Mouse (Mus musculus) midbrain, embryonic 16.5 days (tissue): ENCODE data around the gene Gm16253. TPM values are rescaled to one million over a fixed set of nuclear protein-coding genes. Genes with fewer than 3 reads are reported as not detected.
A peak's percentile ranks its signal among the peaks of the same experiment; 100 is the strongest.

Experiments
- ATAC-seq: fragments of 200-750 bp; cut with Nextera tagmentation; 2 replicates; pipeline ENCODE4 v1.8.0; 2017; ENCODE audit warnings: moderate TSS enrichment
- H3K27ac ChIP-seq: fragments of 300-500 bp; sonication (generic); 2 replicates; pipeline ENCODE4 v1.5.1; 2014; ENCODE audit warnings: mild to moderate bottlenecking, low read length, mixed read lengths
- H3K27me3 ChIP-seq: fragments of 300-500 bp; sonication (generic); 2 replicates; pipeline ENCODE4 v1.6.1; 2014; ENCODE audit warnings: low read depth, low read length, mixed read lengths; ENCODE audit not compliant: control insufficient read depth, insufficient read depth
- H3K36me3 ChIP-seq: fragments of 300-500 bp; sonication (generic); 2 replicates; pipeline ENCODE4 v1.6.1; 2014; ENCODE audit warnings: mild to moderate bottlenecking, low read length, moderate library complexity, mixed read lengths; ENCODE audit not compliant: control insufficient read depth, insufficient read depth
- H3K4me1 ChIP-seq: fragments of 300-500 bp; sonication (generic); 2 replicates; pipeline ENCODE4 v1.6.1; 2014; ENCODE audit warnings: mild to moderate bottlenecking, low read length, mixed read lengths; ENCODE audit not compliant: control insufficient read depth, insufficient read depth
- H3K4me2 ChIP-seq: fragments of 300-500 bp; sonication (generic); 2 replicates; pipeline ENCODE4 v1.6.1; 2014; ENCODE audit warnings: mild to moderate bottlenecking, low read length, mixed read lengths
- H3K4me3 ChIP-seq: fragments of 300-500 bp; sonication (generic); 2 replicates; pipeline ENCODE4 v1.5.1; 2014; ENCODE audit warnings: low read depth, mild to moderate bottlenecking, low read length, moderate library complexity, mixed read lengths
- H3K9ac ChIP-seq: fragments of 300-500 bp; sonication (generic); 2 replicates; pipeline ENCODE4 v1.6.1; 2014; ENCODE audit warnings: low read depth, low read length, mixed read lengths
- H3K9me3 ChIP-seq: fragments of 300-500 bp; sonication (generic); replicated peaks from 2 replicates; pipeline ENCODE4 v1.6.1; 2014; ENCODE audit warnings: mild to moderate bottlenecking, low read length, mixed read lengths; ENCODE audit not compliant: control insufficient read depth, poor library complexity, severe bottlenecking
- WGBS: fragments of 180-500 bp; shearing (Covaris S2); extraction: QIAGEN DNeasy Blood & Tissue Kit; methylation state at CpG from one replicate; pipeline ENCODE4 v1.1.7; 2014; 5-methylcytosine and 5-hydroxymethylcytosine counted together
- polyA plus RNA-seq: library from polyadenylated mRNA; unstranded; fragments of >200 nt; fragmentation: Nextera tagmentation; extraction: Ambion mirVana; gene quantifications from 2 replicates; pipeline ENCODE4 v1.2.1, GENCODE M21; 2015

Gm16253 gene
- polyA plus RNA-seq, 1 experiment from 2014 or later = 1.8 TPM

DNA sequence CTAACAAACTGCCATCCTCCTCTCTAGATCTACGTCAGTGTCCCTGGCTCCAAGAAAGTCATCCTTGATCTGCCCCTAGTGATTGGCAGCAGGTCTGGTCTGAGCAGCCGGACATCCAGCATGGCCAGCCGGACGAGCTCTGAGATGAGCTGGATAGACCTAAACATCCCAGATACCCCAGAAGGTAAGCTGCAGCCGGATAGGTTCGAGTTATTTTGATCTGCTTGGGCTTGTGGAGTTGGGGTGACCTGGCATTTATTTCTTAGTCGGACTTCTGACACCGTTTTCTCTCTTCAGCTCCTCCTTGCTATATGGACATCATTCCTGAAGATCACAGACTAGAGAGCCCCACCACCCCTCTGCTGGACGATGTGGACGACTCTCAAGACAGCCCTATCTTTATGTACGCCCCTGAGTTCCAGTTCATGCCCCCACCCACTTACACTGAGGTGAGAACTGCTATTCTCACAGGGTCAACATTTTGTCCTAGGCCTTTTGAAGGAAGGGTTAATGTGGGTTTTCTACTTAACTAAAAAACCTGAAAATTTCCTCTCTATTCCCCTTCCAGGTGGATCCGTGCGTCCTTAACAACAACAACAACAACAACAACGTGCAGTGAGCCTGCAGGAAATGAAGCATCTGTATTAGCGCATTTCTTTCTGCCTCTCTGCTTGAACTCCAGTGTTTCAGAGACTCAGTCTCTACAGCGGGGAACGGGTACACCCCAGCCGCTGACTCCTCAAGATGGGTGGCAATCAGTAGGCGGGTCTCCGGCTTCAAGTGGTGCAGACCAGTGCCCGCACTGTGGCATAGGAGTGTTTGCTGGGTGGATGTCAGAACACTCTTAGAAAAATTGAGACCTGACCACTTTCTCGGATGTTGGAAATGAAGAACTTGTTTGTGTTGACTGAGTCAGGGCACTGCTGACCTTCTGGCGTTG lies 16.6 kb upstream of the Gm16253 start:
- H3K27ac ChIP-seq = no peak overlapping the region
- H3K4me1 ChIP-seq = peaks cover 39% of the 10 kb centered on the region
- H3K36me3 ChIP-seq = 0 out of 2 replicates have a peak, but pooled peaks cover 3% of the 10 kb centered on the region
- H3K9me3 ChIP-seq = no peaks in the 10 kb centered on the region
- no peak overlapping the region for H3K9ac ChIP-seq
- ATAC-seq = no peak
- peak overlapping the region; percentile 91 for H3K4me2 ChIP-seq
- 88% methylated on average over 23 of the region's 23 CpGs for WGBS
- peak overlapping the region; percentile 76 for H3K4me3 ChIP-seq
- H3K27me3 ChIP-seq = no peaks in the 10 kb centered on the region

- Histone ChIP-seq H3K9me3 (no peaks in the 10 kb centered on the region), H3K36me3 (0 out of 2 replicates have a peak, but pooled peaks cover 3% of the 10 kb centered on the region), H3K27ac (no peak overlapping the region), H3K27me3 (no peaks in the 10 kb centered on the region), H3K4me2 (peak overlapping the region; percentile 91), H3K4me3 (peak overlapping the region; percentile 7; the same call in 1 of the 2 replicates), H3K4me1 (peaks cover 39% of the 10 kb centered on the region), H3K9ac (0 out of 2 replicates have a peak overlapping the region, but pooled peaks have one; percentile 6)
- no peak for ATAC-seq
- WGBS = 86% methylated on average over 9 of the region's 9 CpGs
These were observed 15.7 kb upstream of the Gm16253 start for GRCm38 (mm10) chr3:96560881-96561668.

DNA sequence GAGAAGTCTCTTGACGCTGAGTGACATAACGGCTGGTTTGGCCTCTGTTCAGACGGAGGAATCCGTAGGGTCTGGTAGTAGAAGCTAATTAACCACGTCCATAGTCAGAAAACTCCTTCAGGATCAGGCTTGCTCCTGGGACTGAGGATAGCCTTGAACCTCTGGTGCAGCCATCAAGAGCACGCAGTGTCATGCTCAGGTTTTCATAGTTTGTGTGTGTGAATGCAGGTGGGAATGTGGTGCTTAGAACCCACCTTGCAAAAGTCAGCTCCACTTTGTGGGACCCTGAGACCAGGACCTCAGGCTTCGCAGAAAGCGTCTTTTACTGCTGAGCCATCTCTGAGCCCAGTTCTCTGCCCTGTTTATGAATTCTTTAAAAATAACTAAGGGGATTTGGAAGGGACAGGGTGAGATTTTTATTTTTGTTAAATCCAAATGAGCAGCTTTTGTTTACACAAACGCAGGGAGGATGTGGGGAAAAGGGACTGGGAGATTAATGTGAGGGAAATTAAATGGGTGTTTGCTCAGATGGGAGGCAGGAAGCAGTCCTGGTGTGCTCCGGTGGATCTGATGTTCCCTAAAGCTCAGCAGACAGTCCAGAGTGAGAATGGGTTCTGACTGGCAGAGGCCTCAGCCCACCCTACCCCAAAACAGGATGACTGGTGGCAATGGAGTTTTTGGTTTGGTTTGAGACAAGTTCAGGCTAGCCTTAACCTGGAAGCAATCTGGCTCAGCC lies 14.7 kb upstream of the Gm16253 start:
- H3K36me3 ChIP-seq = 0 out of 2 replicates have a peak, but pooled peaks cover 3% of the 10 kb centered on the region
- no peak overlapping the region for H3K27ac ChIP-seq
- H3K4me2 ChIP-seq = no peak overlapping the region

DNA sequence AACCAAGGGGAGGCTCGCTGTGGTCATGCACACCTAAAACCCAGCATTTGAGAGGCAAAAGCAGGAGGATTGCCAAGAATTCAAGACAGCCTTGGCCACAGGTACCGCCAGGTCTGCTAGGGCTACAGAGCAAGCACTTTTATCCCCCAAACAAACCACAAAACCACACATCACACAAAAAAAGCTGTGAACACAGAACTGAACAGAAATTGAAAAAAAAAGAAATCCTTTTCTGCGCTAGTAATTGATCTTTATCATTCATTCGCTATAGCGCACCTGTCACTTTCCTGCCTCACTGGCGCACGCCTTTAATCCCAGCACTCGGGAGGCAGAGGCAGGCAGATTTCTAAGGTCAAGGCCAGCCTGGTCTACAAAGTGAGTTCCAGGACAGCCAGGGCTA lies 13.5 kb upstream of the Gm16253 start:
- 0 out of 2 replicates have a peak, but pooled peaks cover 3% of the 10 kb centered on the region for H3K36me3 ChIP-seq
- no peak overlapping the region for H3K4me3 ChIP-seq
- no peak overlapping the region for H3K9ac ChIP-seq
- peaks cover 29% of the 10 kb centered on the region for H3K4me1 ChIP-seq
- H3K9me3 ChIP-seq = no peaks in the 10 kb centered on the region
- no peaks in the 10 kb centered on the region for H3K27me3 ChIP-seq
- ATAC-seq = no peak
- no peak overlapping the region for H3K27ac ChIP-seq
- 94% methylated on average over 8 of the region's 8 CpGs for WGBS
- H3K4me2 ChIP-seq = no peak overlapping the region

More for the DNA sequence above, 14.7 kb upstream of the Gm16253 start:
- Histone ChIP-seq H3K9me3 (no peaks in the 10 kb centered on the region), H3K4me3 (no peak overlapping the region), H3K9ac (no peak overlapping the region), H3K4me1 (peaks cover 29% of the 10 kb centered on the region), H3K27me3 (no peaks in the 10 kb centered on the region)
- WGBS = 59% methylated on average over 10 of the region's 10 CpGs
- ATAC-seq = no peak

GRCm38 (mm10) chr3:96563911-96564632 lies 12.7 kb upstream of the Gm16253 start:
- no peak overlapping the region for H3K27ac ChIP-seq
- H3K27me3 ChIP-seq = no peaks in the 10 kb centered on the region
- 77% methylated on average over 10 of the region's 10 CpGs for WGBS
- H3K4me3 ChIP-seq = no peak overlapping the region
- H3K9ac ChIP-seq = no peak overlapping the region
- H3K4me2 ChIP-seq = no peak overlapping the region
- ATAC-seq = no peak
- peaks cover 22% of the 10 kb centered on the region for H3K4me1 ChIP-seq
- no peaks in the 10 kb centered on the region for H3K9me3 ChIP-seq
- H3K36me3 ChIP-seq = 0 out of 2 replicates have a peak, but pooled peaks cover 3% of the 10 kb centered on the region

DNA sequence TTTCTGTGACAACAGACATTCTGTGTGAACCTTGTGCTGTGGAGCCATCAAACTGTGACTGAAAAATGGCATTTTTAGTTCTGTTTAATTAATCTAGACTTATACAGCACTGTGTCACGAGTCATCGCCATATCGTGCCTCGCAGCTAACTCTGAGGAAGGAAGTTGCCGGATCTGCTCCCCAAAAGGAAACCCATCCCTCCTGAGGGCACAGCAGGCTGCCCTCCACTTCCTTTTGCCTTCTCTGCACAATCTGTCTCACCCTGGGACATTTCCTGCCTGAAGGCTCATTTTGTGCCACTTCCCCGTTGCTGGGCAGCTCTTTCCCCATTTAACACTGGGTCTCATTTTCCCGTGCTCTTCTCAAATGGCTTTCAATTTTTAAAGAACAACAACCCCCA lies 12.2 kb upstream of the Gm16253 start:
- no peak overlapping the region for H3K4me3 ChIP-seq
- no peak overlapping the region for H3K9ac ChIP-seq
- no peaks in the 10 kb centered on the region for H3K9me3 ChIP-seq
- 0 out of 2 replicates have a peak, but pooled peaks cover 3% of the 10 kb centered on the region for H3K36me3 ChIP-seq
- H3K4me2 ChIP-seq = no peak overlapping the region
- H3K4me1 ChIP-seq = peaks cover 16% of the 10 kb centered on the region
- no peak overlapping the region for H3K27ac ChIP-seq
- 81% methylated on average over 7 of the region's 7 CpGs for WGBS
- H3K27me3 ChIP-seq = no peaks in the 10 kb centered on the region
- ATAC-seq = no peak

DNA sequence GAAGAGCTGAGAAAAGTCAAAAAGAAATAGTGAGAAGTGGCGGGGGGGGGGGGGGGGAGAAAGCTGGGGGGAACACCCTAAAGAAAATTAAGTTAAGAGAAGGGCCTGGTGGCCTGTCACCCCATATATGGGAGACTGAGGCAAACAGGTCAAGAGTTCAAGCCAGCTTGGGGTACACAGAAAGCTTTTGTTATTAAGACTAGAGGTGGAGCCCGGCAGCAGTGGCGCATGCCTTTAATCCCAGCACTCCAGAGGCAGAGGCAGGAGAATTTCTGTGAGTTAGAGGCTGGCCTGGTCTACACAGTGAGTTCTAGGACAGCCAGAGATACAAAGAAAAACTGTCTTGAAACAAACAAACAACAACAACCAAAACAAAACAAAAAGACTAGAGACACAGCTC lies 11.7 kb upstream of the Gm16253 start:
- H3K27ac ChIP-seq = no peak overlapping the region
- no peak overlapping the region for H3K4me3 ChIP-seq
- H3K4me2 ChIP-seq = no peak overlapping the region
- H3K9ac ChIP-seq = no peak overlapping the region
- 96% methylated on average over 2 of the region's 3 CpGs for WGBS
- peaks cover 11% of the 10 kb centered on the region for H3K4me1 ChIP-seq
- 0 out of 2 replicates have a peak, but pooled peaks cover 3% of the 10 kb centered on the region for H3K36me3 ChIP-seq
- H3K27me3 ChIP-seq = no peaks in the 10 kb centered on the region
- ATAC-seq = no peak
- H3K9me3 ChIP-seq = no peaks in the 10 kb centered on the region
